Mouse (Mus musculus) embryo, embryonic 10 days (tissue): ENCODE results near the gene Arhgef18.
A peak's percentile ranks its signal among the peaks of the same experiment; 100 is the strongest.

Source experiments
- DNase-seq: peaks from one replicate; pipeline ENCODE4 v3.0.0-alpha.2; 2015; ENCODE audit warnings: low spot score

Arhgef18 gene

GRCm38 (mm10) chr8:3463248-3463647 lies 70.4 kb downstream of the Arhgef18 start:
- DNase-seq, result no peak

- peak; percentile 72 for DNase-seq
These were observed 71.5 kb downstream of the Arhgef18 start for GRCm38 (mm10) chr8:3464309-3464708.

- peak; percentile 100 for DNase-seq
These were observed 74.4 kb downstream of the Arhgef18 start, which contains the start of gene Pex11g for GRCm38 (mm10) chr8:3467006-3467885. Gene Pex11g (minus strand): TSS chr8:3467680.

GRCm38 (mm10) chr8:3467886-3468545 lies 75.2 kb downstream of the Arhgef18 start:
- no peak for DNase-seq

GRCm38 (mm10) chr8:3468838-3469237 lies 76.0 kb downstream of the Arhgef18 start:
- no peak for DNase-seq

GRCm38 (mm10) chr8:3470562-3470961 lies 77.8 kb downstream of the Arhgef18 start, which contains the start of gene Tex45:
Gene Tex45 (plus strand): TSS chr8:3470862.
- no peak for DNase-seq

- DNase-seq, result peak; percentile 47
These were observed 83.1 kb downstream of the Arhgef18 start for GRCm38 (mm10) chr8:3475715-3476429.

GRCm38 (mm10) chr8:3480221-3480785 lies 87.5 kb downstream of the Arhgef18 start:
- DNase-seq, result no peak

GRCm38 (mm10) chr8:3481605-3482004 lies 88.8 kb downstream of the Arhgef18 start:
- no peak for DNase-seq

- DNase-seq, result no peak
These were observed 89.5 kb downstream of the Arhgef18 start for GRCm38 (mm10) chr8:3482240-3482740.

- DNase-seq, result no peak
These were observed 90.7 kb downstream of the Arhgef18 start for GRCm38 (mm10) chr8:3483546-3483945.

- no peak for DNase-seq
These were observed 92.4 kb downstream of the Arhgef18 start for GRCm38 (mm10) chr8:3485192-3485591.

- DNase-seq, result peak; percentile 85
These were observed 100.4 kb downstream of the Arhgef18 start, which contains the start of gene Zfp358 for GRCm38 (mm10) chr8:3492901-3493844. Gene Zfp358 (plus strand): TSS chr8:3493138.

- peak; percentile 25 for DNase-seq
These were observed 101.0 kb downstream of the Arhgef18 start for GRCm38 (mm10) chr8:3493845-3494208.

GRCm38 (mm10) chr8:3495578-3496427 lies 103.0 kb downstream of the Arhgef18 start:
- DNase-seq, result no peak

- no peak for DNase-seq
These were observed 103.6 kb downstream of the Arhgef18 start for GRCm38 (mm10) chr8:3496428-3496748.

- no peak for DNase-seq
These were observed 105.8 kb downstream of the Arhgef18 start for GRCm38 (mm10) chr8:3498583-3498982.

- DNase-seq, result peak; percentile 34
These were observed 106.9 kb downstream of the Arhgef18 start for GRCm38 (mm10) chr8:3499751-3500150.

GRCm38 (mm10) chr8:3500235-3501090 lies 107.7 kb downstream of the Arhgef18 start, which contains the start of gene Mcoln1:
Gene Mcoln1 (plus strand): TSS chr8:3500457.
- peak; percentile 100 for DNase-seq
